Mouse (Mus musculus): ENCODE data around the gene Apol6. TPM values are rescaled to one million over a fixed set of nuclear protein-coding genes. Genes with fewer than 3 reads are reported as not detected.
A peak's percentile ranks its signal among the peaks of the same experiment; 100 is the strongest.

The Apol6 gene
- polyA plus RNA-seq, 1 experiment from 2014 or later, result 0.06 TPM

DNA sequence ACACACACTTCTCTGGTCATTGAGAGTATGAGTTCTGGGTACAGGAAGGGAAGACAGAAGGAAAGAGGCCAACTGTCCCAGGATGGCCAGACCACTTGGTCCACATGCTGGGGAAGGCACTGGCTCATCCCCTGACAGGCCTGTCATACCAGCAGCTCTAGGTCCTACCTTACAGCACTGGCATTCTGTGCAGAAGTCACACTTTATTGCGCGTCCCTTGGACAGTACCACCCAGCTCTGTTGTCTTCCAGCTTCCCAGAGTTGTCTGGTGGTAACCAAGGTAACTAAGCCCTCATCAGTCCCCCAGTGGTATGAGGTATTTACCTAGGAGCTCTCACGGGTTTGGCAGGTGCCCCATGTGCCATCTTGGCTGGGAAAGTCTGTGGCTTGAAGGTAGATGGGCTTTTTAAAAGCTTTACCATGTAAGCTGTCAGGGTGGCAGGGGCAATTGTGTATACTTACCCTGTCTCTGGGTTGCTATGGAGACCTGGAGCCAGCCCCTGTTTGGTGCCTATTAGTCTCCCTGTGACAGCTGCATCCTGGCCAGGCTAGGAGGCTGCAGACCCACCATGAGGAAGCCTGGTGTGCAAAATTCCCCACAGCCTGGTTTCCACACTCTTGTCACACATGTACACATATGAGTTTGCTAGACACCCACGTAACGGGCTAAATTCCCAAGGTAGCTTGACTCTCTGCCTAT, 18.5 kb upstream of the Apol6 start:
- H3K27ac ChIP-seq (ENCODE audit: low read length), result no peak overlapping the region
- no peak for ATAC-seq (ENCODE audit: insufficient read depth, low FRiP score)
- H3K4me2 ChIP-seq (ENCODE audit: low read depth, low read length), result no peak overlapping the region
- H3K4me1 ChIP-seq (ENCODE audit: control insufficient read depth, insufficient read depth, low read length), result peaks cover 8% of the 10 kb centered on the region; the same call in 1 of the 2 replicates
- H3K36me3 ChIP-seq (ENCODE audit: control insufficient read depth, insufficient read depth, low read length), result no peaks in the 10 kb centered on the region
- WGBS, result 67% methylated on average over 5 of the region's 5 CpGs
- H3K9ac ChIP-seq (ENCODE audit: low read length), result no peak overlapping the region
- no peak overlapping the region for H3K4me3 ChIP-seq (replicated peaks; ENCODE audit: low read length)
- no peaks in the 10 kb centered on the region for H3K9me3 ChIP-seq (replicated peaks; ENCODE audit: control insufficient read depth, low read length)
- no peaks in the 10 kb centered on the region for H3K27me3 ChIP-seq (ENCODE audit: control insufficient read depth, insufficient read depth, low read length)

GRCm38 (mm10) chr15:77027117-77027516, 17.4 kb upstream of the Apol6 start:
- Histone ChIP-seq H3K4me3 (replicated peaks; ENCODE audit: low read length) (no peak overlapping the region), H3K9me3 (replicated peaks; ENCODE audit: control insufficient read depth, low read length) (no peaks in the 10 kb centered on the region), H3K27me3 (ENCODE audit: control insufficient read depth, insufficient read depth, low read length) (no peaks in the 10 kb centered on the region), H3K4me1 (ENCODE audit: control insufficient read depth, insufficient read depth, low read length) (peaks cover 8% of the 10 kb centered on the region; the same call in 1 of the 2 replicates), H3K36me3 (ENCODE audit: control insufficient read depth, insufficient read depth, low read length) (no peaks in the 10 kb centered on the region), H3K9ac (ENCODE audit: low read length) (no peak overlapping the region), H3K27ac (ENCODE audit: low read length) (no peak overlapping the region), H3K4me2 (ENCODE audit: low read depth, low read length) (no peak overlapping the region)
- no peak for ATAC-seq (ENCODE audit: insufficient read depth, low FRiP score)
- WGBS, result 87% methylated on average over 3 of the region's 3 CpGs

DNA sequence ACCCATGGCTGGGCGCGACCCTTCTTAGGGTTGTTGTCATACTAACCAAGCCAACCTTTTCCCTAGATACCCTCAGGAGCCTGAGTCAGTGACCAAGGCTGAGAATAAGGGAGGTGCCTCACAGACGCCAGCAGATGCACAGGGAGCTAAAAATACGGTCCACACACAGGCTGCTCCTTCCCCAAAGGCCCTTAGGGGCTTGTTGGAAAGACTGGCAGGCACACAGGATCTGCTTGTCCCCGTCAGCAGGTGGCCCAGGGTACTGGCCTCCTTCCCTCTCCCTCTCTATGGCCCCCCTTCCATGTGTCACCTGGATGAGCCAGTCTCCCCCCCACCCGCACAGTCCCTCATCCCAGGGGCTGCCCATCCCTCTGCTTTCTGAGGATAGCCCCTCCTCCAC, 16.9 kb upstream of the Apol6 start:
- Histone ChIP-seq H3K4me3 (replicated peaks; ENCODE audit: low read length) (no peak overlapping the region), H3K4me1 (ENCODE audit: control insufficient read depth, insufficient read depth, low read length) (peaks cover 8% of the 10 kb centered on the region; the same call in 1 of the 2 replicates), H3K9ac (ENCODE audit: low read length) (no peak overlapping the region), H3K9me3 (replicated peaks; ENCODE audit: control insufficient read depth, low read length) (no peaks in the 10 kb centered on the region), H3K36me3 (ENCODE audit: control insufficient read depth, insufficient read depth, low read length) (no peaks in the 10 kb centered on the region), H3K27me3 (ENCODE audit: control insufficient read depth, insufficient read depth, low read length) (no peaks in the 10 kb centered on the region), H3K4me2 (ENCODE audit: low read depth, low read length) (no peak overlapping the region), H3K27ac (ENCODE audit: low read length) (no peak overlapping the region; the same call in 1 of the 2 replicates)
- 66% methylated on average over 6 of the region's 6 CpGs for WGBS
- no peak for ATAC-seq (ENCODE audit: insufficient read depth, low FRiP score)

DNA sequence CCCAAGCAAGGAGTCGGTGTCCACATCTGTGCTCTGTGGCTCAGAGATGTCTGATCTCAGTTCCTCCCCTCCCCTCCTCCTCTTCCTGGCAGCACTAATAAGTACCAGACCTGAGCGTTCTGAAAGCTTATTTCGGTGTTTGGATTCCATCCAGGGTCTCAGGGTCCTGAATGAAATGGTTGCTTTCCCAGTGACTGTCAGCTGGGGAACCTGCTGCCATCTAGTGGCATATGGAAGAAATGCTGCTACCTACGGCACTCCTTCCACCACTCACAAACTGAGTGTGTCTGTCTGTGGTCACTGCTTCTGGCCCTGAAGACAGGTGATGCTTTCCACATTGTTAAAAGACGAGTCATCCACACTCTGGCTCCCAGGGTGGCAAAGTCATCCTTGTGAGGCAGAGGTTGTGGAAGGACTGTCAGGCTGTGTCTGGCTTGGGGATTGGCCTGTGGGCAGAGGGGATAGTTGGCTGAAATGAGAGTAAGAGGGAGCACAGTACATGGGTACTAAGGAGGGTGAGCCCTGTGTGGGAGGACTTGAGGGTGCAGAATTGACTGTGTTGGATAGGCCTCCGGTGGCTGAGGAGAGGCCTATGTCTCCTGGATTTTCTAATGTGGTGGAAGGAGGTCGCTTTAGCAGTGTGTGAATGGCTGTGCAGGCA, 15.1 kb upstream of the Apol6 start:
- peak; percentile 64; the same call in 1 of the 2 replicates for ATAC-seq (ENCODE audit: insufficient read depth, low FRiP score)
- Histone ChIP-seq H3K4me1 (ENCODE audit: control insufficient read depth, insufficient read depth, low read length) (peaks cover 8% of the 10 kb centered on the region; the same call in 1 of the 2 replicates), H3K9ac (ENCODE audit: low read length) (no peak overlapping the region), H3K27me3 (ENCODE audit: control insufficient read depth, insufficient read depth, low read length) (no peaks in the 10 kb centered on the region), H3K36me3 (ENCODE audit: control insufficient read depth, insufficient read depth, low read length) (no peaks in the 10 kb centered on the region), H3K4me3 (replicated peaks; ENCODE audit: low read length) (no peak overlapping the region), H3K27ac (ENCODE audit: low read length) (0 out of 2 replicates have a peak overlapping the region, but pooled peaks have one; percentile 39), H3K4me2 (ENCODE audit: low read depth, low read length) (peak overlapping the region; percentile 16; the same call in 1 of the 2 replicates), H3K9me3 (replicated peaks; ENCODE audit: control insufficient read depth, low read length) (no peaks in the 10 kb centered on the region)
- WGBS, result 25% methylated on average over 7 of the region's 7 CpGs

DNA sequence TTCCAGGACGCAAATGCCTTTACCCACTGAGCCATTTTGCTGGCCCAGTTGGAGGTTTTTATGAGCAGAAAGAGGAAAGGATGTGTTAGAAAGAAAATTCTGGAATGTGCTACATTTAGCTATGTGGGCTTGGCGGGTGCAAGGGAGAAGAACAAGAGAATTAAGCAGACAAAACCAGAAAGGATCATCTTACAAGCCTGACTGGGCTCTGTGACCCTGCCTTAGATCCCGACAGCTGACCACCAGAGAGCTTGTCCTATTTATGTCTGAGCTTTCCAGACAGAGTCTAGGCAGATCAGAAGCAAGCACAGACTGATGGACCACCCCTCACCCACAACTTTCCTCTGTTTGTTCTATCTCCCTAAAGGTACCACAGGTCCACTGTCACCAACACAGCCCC, 13.3 kb upstream of the Apol6 start:
- Histone ChIP-seq H3K27me3 (ENCODE audit: control insufficient read depth, insufficient read depth, low read length) (no peaks in the 10 kb centered on the region), H3K4me3 (replicated peaks; ENCODE audit: low read length) (no peak overlapping the region), H3K4me1 (ENCODE audit: control insufficient read depth, insufficient read depth, low read length) (peaks cover 20% of the 10 kb centered on the region; the same call in 1 of the 2 replicates), H3K4me2 (ENCODE audit: low read depth, low read length) (no peak overlapping the region), H3K27ac (ENCODE audit: low read length) (no peak overlapping the region), H3K9ac (ENCODE audit: low read length) (no peak overlapping the region), H3K36me3 (ENCODE audit: control insufficient read depth, insufficient read depth, low read length) (no peaks in the 10 kb centered on the region), H3K9me3 (replicated peaks; ENCODE audit: control insufficient read depth, low read length) (no peaks in the 10 kb centered on the region)
- WGBS, result 72% methylated on average over 3 of the region's 3 CpGs
- no peak for ATAC-seq (ENCODE audit: insufficient read depth, low FRiP score)

- no peaks in the 10 kb centered on the region for H3K36me3 ChIP-seq (ENCODE audit: control insufficient read depth, insufficient read depth, low read length)
- no peak overlapping the region for H3K4me3 ChIP-seq (replicated peaks; ENCODE audit: low read length)
- 78% methylated on average over 6 of the region's 6 CpGs for WGBS
- no peaks in the 10 kb centered on the region for H3K9me3 ChIP-seq (replicated peaks; ENCODE audit: control insufficient read depth, low read length)
- no peaks in the 10 kb centered on the region for H3K27me3 ChIP-seq (ENCODE audit: control insufficient read depth, insufficient read depth, low read length)
- H3K4me1 ChIP-seq (ENCODE audit: control insufficient read depth, insufficient read depth, low read length), result peaks cover 29% of the 10 kb centered on the region
- H3K9ac ChIP-seq (ENCODE audit: low read length), result no peak overlapping the region
- H3K4me2 ChIP-seq (ENCODE audit: low read depth, low read length), result no peak overlapping the region
- no peak for ATAC-seq (ENCODE audit: insufficient read depth, low FRiP score)
- no peak overlapping the region for H3K27ac ChIP-seq (ENCODE audit: low read length)
Observed at GRCm38 (mm10) chr15:77034526-77034925, 10.0 kb upstream of the Apol6 start.

DNA sequence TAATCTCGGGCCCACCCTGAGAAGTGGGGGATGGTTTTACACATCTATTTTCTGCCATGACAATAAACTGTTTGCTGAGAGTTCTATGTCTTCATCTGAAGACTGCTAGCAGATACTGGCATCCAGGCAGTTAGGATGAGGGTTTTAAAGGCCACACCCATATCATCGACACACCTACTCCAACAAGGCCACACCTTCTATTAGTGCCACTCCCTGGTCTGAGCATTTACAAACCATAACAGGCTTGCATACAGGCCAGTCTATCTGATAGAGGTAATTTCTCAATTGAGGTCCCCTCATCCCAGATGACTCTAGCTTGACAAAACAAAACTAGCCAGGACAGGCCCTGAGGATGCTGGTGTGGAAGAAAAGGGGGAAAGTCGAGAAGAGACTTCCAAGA, 8.9 kb upstream of the Apol6 start:
- H3K9ac ChIP-seq (ENCODE audit: low read length), result peak overlapping the region; percentile 5; the same call in 1 of the 2 replicates
- ATAC-seq (ENCODE audit: insufficient read depth, low FRiP score), result no peak
- H3K36me3 ChIP-seq (ENCODE audit: control insufficient read depth, insufficient read depth, low read length), result no peaks in the 10 kb centered on the region
- H3K9me3 ChIP-seq (replicated peaks; ENCODE audit: control insufficient read depth, low read length), result no peaks in the 10 kb centered on the region
- no peak overlapping the region for H3K4me3 ChIP-seq (replicated peaks; ENCODE audit: low read length)
- peak overlapping the region; percentile 100 for H3K27ac ChIP-seq (ENCODE audit: low read length)
- H3K27me3 ChIP-seq (ENCODE audit: control insufficient read depth, insufficient read depth, low read length), result no peaks in the 10 kb centered on the region
- peaks cover 29% of the 10 kb centered on the region for H3K4me1 ChIP-seq (ENCODE audit: control insufficient read depth, insufficient read depth, low read length)
- WGBS, result 57% methylated on average over 3 of the region's 3 CpGs
- no peak overlapping the region for H3K4me2 ChIP-seq (ENCODE audit: low read depth, low read length)

DNA sequence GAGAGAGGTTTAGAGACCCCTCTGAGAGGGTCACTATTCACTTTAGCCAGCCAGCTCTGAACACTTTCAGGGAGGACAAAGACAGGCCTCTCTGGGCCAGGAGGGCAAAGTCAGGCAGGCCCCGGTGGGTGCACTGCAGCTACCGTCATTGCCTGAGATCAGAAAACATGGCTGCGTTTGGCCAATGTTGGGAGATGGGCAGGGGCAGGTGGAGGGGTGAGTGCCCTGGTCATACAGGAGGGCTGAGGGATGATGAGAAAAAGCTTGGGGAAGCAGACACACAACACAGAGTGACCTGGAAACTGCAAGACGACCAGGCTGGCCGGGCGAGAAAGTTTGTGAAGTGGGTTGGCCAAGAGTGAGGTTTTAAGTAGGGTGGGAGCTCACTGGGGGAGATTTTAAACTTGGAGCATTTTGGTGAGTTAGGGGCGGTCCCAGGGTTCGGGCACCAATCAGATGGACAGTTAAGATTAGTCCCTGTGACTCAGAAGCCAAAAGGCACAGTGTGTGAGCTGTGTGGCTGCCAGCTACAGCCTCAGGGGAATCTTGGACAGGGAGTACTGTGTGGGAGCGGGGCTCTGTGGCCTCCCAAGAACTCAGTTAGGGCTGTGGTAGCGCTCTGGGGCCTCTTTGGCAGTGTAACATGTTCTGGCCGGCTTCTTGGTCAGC, 8.1 kb upstream of the Apol6 start:
- 48% methylated on average over 11 of the region's 11 CpGs for WGBS
- Histone ChIP-seq H3K27ac (ENCODE audit: low read length) (peak overlapping the region; percentile 100), H3K9ac (ENCODE audit: low read length) (peak overlapping the region; percentile 65), H3K27me3 (ENCODE audit: control insufficient read depth, insufficient read depth, low read length) (no peaks in the 10 kb centered on the region), H3K4me1 (ENCODE audit: control insufficient read depth, insufficient read depth, low read length) (peaks cover 29% of the 10 kb centered on the region), H3K4me2 (ENCODE audit: low read depth, low read length) (peak overlapping the region; percentile 30; the same call in 1 of the 2 replicates), H3K9me3 (replicated peaks; ENCODE audit: control insufficient read depth, low read length) (no peaks in the 10 kb centered on the region), H3K4me3 (replicated peaks; ENCODE audit: low read length) (no peak overlapping the region), H3K36me3 (ENCODE audit: control insufficient read depth, insufficient read depth, low read length) (no peaks in the 10 kb centered on the region)
- ATAC-seq (ENCODE audit: insufficient read depth, low FRiP score), result peak; percentile 85

- no peaks in the 10 kb centered on the region for H3K9me3 ChIP-seq (replicated peaks; ENCODE audit: control insufficient read depth, low read length)
- no peak overlapping the region for H3K4me3 ChIP-seq (replicated peaks; ENCODE audit: low read length)
- H3K36me3 ChIP-seq (ENCODE audit: control insufficient read depth, insufficient read depth, low read length), result no peaks in the 10 kb centered on the region
- 16% methylated on average over 2 of the region's 2 CpGs for WGBS
- H3K9ac ChIP-seq (ENCODE audit: low read length), result peak overlapping the region; percentile 65
- H3K27me3 ChIP-seq (ENCODE audit: control insufficient read depth, insufficient read depth, low read length), result no peaks in the 10 kb centered on the region
- H3K4me1 ChIP-seq (ENCODE audit: control insufficient read depth, insufficient read depth, low read length), result peaks cover 29% of the 10 kb centered on the region
- peak; percentile 67 for ATAC-seq (ENCODE audit: insufficient read depth, low FRiP score)
- peak overlapping the region; percentile 30 for H3K4me2 ChIP-seq (ENCODE audit: low read depth, low read length)
- peak overlapping the region; percentile 100 for H3K27ac ChIP-seq (ENCODE audit: low read length)
Observed at GRCm38 (mm10) chr15:77036989-77037277, 7.6 kb upstream of the Apol6 start.

All from stomach, embryonic 16.5 days (tissue).